Mouse (Mus musculus) CH12.LX (cell line): ENCODE measurements around the gene Syne3. TPM values are rescaled to one million over a fixed set of nuclear protein-coding genes. Genes with fewer than 3 reads are reported as not detected.

Experiments
- DNase-seq: peaks from one replicate; pipeline ENCODE4 v3.0.0-alpha.2; 2013; ENCODE audit errors: extremely low read depth
- H3K27ac ChIP-seq: 2 replicates; pipeline ENCODE4 v1.5.1; 2012; ENCODE audit warnings: low read depth, mild to moderate bottlenecking, control low read depth, moderate library complexity; ENCODE audit not compliant: insufficient read depth
- H3K27me3 ChIP-seq: replicated peaks from 2 replicates; pipeline ENCODE3; 2012; ENCODE audit warnings: inconsistent platforms
- H3K36me3 ChIP-seq, 2 experiments: replicated peaks in 1 of 2; 2 replicates each; pipeline versions ENCODE3 to v1.6.1; 2012; ENCODE audit warnings: inconsistent platforms in 1 of 2, low read length in 1 of 2, mild to moderate bottlenecking in 1 of 2, mixed read lengths in 1 of 2, moderate library complexity in 1 of 2; ENCODE audit not compliant: control insufficient read depth in 1 of 2, insufficient read depth in 1 of 2
- H3K4me1 ChIP-seq, 2 experiments: 2 replicates each; pipeline ENCODE4 v1.6.1; 2012; ENCODE audit warnings: inconsistent platforms in 1 of 2, moderate library complexity in 1 of 2; ENCODE audit not compliant: insufficient read depth in 2 of 2, control insufficient read depth in 1 of 2
- H3K4me2 ChIP-seq: 2 replicates; pipeline ENCODE4 v1.6.1; 2012; ENCODE audit warnings: low read depth, mild to moderate bottlenecking, control low read depth; ENCODE audit not compliant: poor library complexity, insufficient read depth, severe bottlenecking
- H3K4me3 ChIP-seq, 3 experiments: fragments of 150-350 bp in 1 of 3; sonication (generic) in 1 of 3; replicated peaks in 1 of 3; 2 replicates each; pipeline versions ENCODE3 to v1.5.1; 2011 to 2012; ENCODE audit warnings: low read depth in 2 of 3, low read length in 2 of 3, mild to moderate bottlenecking in 2 of 3, moderate library complexity in 2 of 3, control low read depth in 1 of 3, improper control_type of control experiment in 1 of 3, inconsistent platforms in 1 of 3, mixed read lengths in 1 of 3; ENCODE audit not compliant: poor library complexity in 1 of 3
- H3K79me2 ChIP-seq: replicated peaks from 2 replicates; pipeline ENCODE4 v1.6.1; 2012; ENCODE audit warnings: mild to moderate bottlenecking, moderate library complexity; ENCODE audit not compliant: control insufficient read depth, poor library complexity, insufficient read depth, severe bottlenecking; ENCODE audit errors: extremely low read depth
- H3K9ac ChIP-seq: 2 replicates; pipeline ENCODE4 v1.6.1; 2012; ENCODE audit warnings: low read depth, mild to moderate bottlenecking, control low read depth, moderate library complexity; ENCODE audit not compliant: insufficient read depth
- H3K9me3 ChIP-seq: replicated peaks from 2 replicates; pipeline ENCODE3; 2012; ENCODE audit warnings: low read length, inconsistent platforms, mixed read lengths
- BHLHE40 ChIP-seq: IDR thresholded peaks from 2 replicates; pipeline ENCODE4 v1.6.1; 2011; ENCODE audit warnings: mild to moderate bottlenecking, low read depth, low read length, improper control_type of control experiment
- E2F4 ChIP-seq: IDR thresholded peaks from 2 replicates; pipeline ENCODE4 v1.6.1; 2011; ENCODE audit warnings: low read depth, low read length, improper control_type of control experiment; ENCODE audit not compliant: insufficient replicate concordance
- EP300 ChIP-seq: IDR thresholded peaks from 2 replicates; pipeline ENCODE4 v1.6.1; 2011; ENCODE audit warnings: low read length, improper control_type of control experiment
- ETS1 ChIP-seq: conservative IDR thresholded peaks from 2 replicates; pipeline ENCODE4 v1.6.1; 2012; ENCODE audit warnings: low read depth, mild to moderate bottlenecking, inconsistent platforms, low read length, improper control_type of control experiment, moderate library complexity
- MAFK ChIP-seq: IDR thresholded peaks from 2 replicates; pipeline ENCODE4 v1.6.1; 2011; ENCODE audit warnings: low read length, improper control_type of control experiment; ENCODE audit not compliant: insufficient replicate concordance
- MAZ ChIP-seq: IDR thresholded peaks from 2 replicates; pipeline ENCODE4 v1.6.1; 2012; ENCODE audit warnings: low read depth, mild to moderate bottlenecking, inconsistent platforms, low read length, improper control_type of control experiment, moderate library complexity
- MXI1 ChIP-seq: IDR thresholded peaks from 2 replicates; pipeline ENCODE4 v1.6.1; 2011; ENCODE audit warnings: mild to moderate bottlenecking, low read depth, low read length, improper control_type of control experiment
- POLR2AphosphoS2 ChIP-seq: IDR thresholded peaks from 2 replicates; pipeline ENCODE4 v1.6.1; 2011; ENCODE audit warnings: low read depth, low read length, improper control_type of control experiment
- SIN3A ChIP-seq: IDR thresholded peaks from 2 replicates; pipeline ENCODE4 v1.6.1; 2012; ENCODE audit warnings: low read length, improper control_type of control experiment, inconsistent platforms
- SMC3 ChIP-seq: IDR thresholded peaks from 2 replicates; pipeline ENCODE4 v1.6.1; 2011; ENCODE audit warnings: low read depth, low read length, improper control_type of control experiment
- TCF12 ChIP-seq: IDR thresholded peaks from 2 replicates; pipeline ENCODE4 v1.6.1; 2014; ENCODE audit warnings: low read depth, mild to moderate bottlenecking, inconsistent platforms, low read length, improper control_type of control experiment
- ZC3H11A ChIP-seq: IDR thresholded peaks from 2 replicates; pipeline ENCODE4 v1.6.1; 2012; ENCODE audit warnings: low read depth, mild to moderate bottlenecking, inconsistent platforms, low read length, improper control_type of control experiment
- dilution Hi-C: fragments of 300-500 bp; cut with MboI; formaldehyde crosslinking; loops from 2 replicates; pipeline ENCODE4 v1.14.3; 2020; ENCODE audit warnings: low sequenced_read_pairs; ENCODE audit not compliant: extremely low pct_unique_long_range_greater_than_20kb, extremely low pct_ligation_motif_present
- in situ Hi-C: fragments of 300-500 bp; cut with MboI; formaldehyde crosslinking; loops from 3 replicates; pipeline ENCODE4 v1.14.3; 2019; ENCODE audit warnings: low sequenced_read_pairs, low pct_ligation_motif_present, low pct_unique_long_range_greater_than_20kb, mixed read lengths
- polyA plus RNA-seq: library from polyadenylated mRNA; unstranded; fragments of >175 nt; gene quantifications from 2 replicates; pipeline ENCODE4 v1.2.1, GENCODE M21; 2012; ENCODE audit warnings: low read depth; ENCODE audit not compliant: insufficient read length
- total RNA-seq, 2 experiments: library from RNA; depleted of rRNA; stranded (reverse); fragments of 300-350 nt in 1 of 2; fragments of >200 nt in 1 of 2; gene quantifications; 2 replicates each; pipeline ENCODE4 v1.2.3; 2012 to 2014

The Syne3 gene
- total and polyA plus RNA-seq, 3 experiments = 5.3 to 18.7 (median 7.3) TPM

DNA sequence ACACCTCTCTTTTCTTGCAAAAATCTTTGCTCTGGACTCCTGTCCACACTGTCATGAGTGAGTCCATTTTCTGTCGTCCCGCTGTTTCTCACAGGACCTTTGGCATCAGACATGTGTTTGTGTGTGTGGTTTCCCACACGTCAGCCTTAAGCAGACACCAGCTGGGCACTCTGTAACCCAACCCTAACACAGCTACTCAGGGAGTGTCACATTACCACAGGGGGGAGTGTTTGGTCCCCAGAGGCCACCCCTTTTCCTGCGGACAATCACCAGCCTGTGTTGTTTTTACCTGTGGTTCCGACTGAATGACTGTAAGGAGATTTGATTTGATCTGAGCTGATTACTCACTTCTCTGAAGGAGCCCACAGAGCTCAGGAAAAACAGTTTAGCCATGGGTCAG lies 105.5 kb downstream of the Syne3 start:
- H3K9ac ChIP-seq = no peak overlapping the region
- H3K4me3 ChIP-seq = no peak overlapping the region
- in situ Hi-C loops (no loop called here), dilution Hi-C loops (no loop called here)
- H3K36me3 ChIP-seq = no peaks in the 10 kb centered on the region
- H3K27ac ChIP-seq = no peak overlapping the region
- no peak overlapping the region for H3K4me2 ChIP-seq
- no peaks in the 10 kb centered on the region for H3K79me2 ChIP-seq
- peaks cover 13% of the 10 kb centered on the region for H3K27me3 ChIP-seq
- DNase-seq = peak; percentile 17
- TF ChIP-seq POLR2AphosphoS2 (no peak), ETS1 (peak; percentile 48)
- H3K9me3 ChIP-seq = peaks cover 5% of the 10 kb centered on the region
- H3K4me1 ChIP-seq = peaks cover 6 to 16% of the 10 kb centered on the region in 2 experiments

GRCm38 (mm10) chr12:104902392-104903053 lies 107.1 kb downstream of the Syne3 start:
- Histone ChIP-seq H3K9me3 (peaks cover 7% of the 10 kb centered on the region), H3K27ac (no peak overlapping the region), H3K79me2 (no peaks in the 10 kb centered on the region), H3K36me3 (no peaks in the 10 kb centered on the region), H3K9ac (no peak overlapping the region), H3K27me3 (peaks cover 16% of the 10 kb centered on the region), H3K4me3 (no peak overlapping the region), H3K4me1 (peaks cover 5 to 16% of the 10 kb centered on the region in 2 experiments; a peak in 2 of 4 replicates), H3K4me2 (no peak overlapping the region)
- dilution Hi-C loops (no loop called here), in situ Hi-C loops (no loop called here)
- no peak for DNase-seq
- TF ChIP-seq SMC3 (no peak), ZC3H11A (no peak)

- Histone ChIP-seq H3K79me2 (no peaks in the 10 kb centered on the region), H3K4me2 (no peak overlapping the region), H3K9ac (no peak overlapping the region), H3K9me3 (peaks cover 2% of the 10 kb centered on the region), H3K27ac (no peak overlapping the region), H3K27me3 (peaks cover 22% of the 10 kb centered on the region), H3K4me3 (no peak overlapping the region), H3K4me1 (peaks cover 5 to 16% of the 10 kb centered on the region in 2 experiments; a peak in 2 of 4 replicates), H3K36me3 (no peaks in the 10 kb centered on the region)
- no peak for DNase-seq
- TF ChIP-seq EP300 (no peak), MXI1 (no peak), MAZ (no peak), E2F4 (no peak), ETS1 (no peak), SIN3A (no peak), TCF12 (no peak), MAFK (no peak), POLR2AphosphoS2 (no peak), BHLHE40 (no peak)
- TF ChIP-seq, all 38 proteins: peak for 0
- in situ Hi-C loops (no loop called here), dilution Hi-C loops (no loop called here)
Observed at GRCm38 (mm10) chr12:104901320-104901719, 108.3 kb downstream of the Syne3 start.
